Mouse (Mus musculus) liver, adult 2 months (tissue): Measurements from ENCODE around the gene Gm49339.

ENCODE experiments used
- CTCF ChIP-seq: fragments of 200-500 bp; IDR thresholded peaks from 2 replicates; pipeline ENCODE4 v1.5.1; 2011; ENCODE audit warnings: low read depth, low read length, control low read depth
- POLR2A ChIP-seq: fragments of 200-500 bp; IDR thresholded peaks from 2 replicates; pipeline ENCODE4 v1.6.1; 2011; ENCODE audit warnings: low read length, control low read depth; ENCODE audit not compliant: insufficient read depth; ENCODE audit errors: extremely low read depth

GRCm38 (mm10) chr10:51526633-51527032 lies 46.2 kb downstream of the Gm49339 start:
- TF ChIP-seq CTCF (no peak), POLR2A (no peak)
